Mouse (Mus musculus): Measurements from ENCODE around the gene Kbtbd12. TPM values are rescaled to one million over a fixed set of nuclear protein-coding genes. Genes with fewer than 3 reads are reported as not detected.
A peak's percentile ranks its signal among the peaks of the same experiment; 100 is the strongest.

The Kbtbd12 gene
- total RNA-seq, 1 experiment = 0.09 TPM

DNA sequence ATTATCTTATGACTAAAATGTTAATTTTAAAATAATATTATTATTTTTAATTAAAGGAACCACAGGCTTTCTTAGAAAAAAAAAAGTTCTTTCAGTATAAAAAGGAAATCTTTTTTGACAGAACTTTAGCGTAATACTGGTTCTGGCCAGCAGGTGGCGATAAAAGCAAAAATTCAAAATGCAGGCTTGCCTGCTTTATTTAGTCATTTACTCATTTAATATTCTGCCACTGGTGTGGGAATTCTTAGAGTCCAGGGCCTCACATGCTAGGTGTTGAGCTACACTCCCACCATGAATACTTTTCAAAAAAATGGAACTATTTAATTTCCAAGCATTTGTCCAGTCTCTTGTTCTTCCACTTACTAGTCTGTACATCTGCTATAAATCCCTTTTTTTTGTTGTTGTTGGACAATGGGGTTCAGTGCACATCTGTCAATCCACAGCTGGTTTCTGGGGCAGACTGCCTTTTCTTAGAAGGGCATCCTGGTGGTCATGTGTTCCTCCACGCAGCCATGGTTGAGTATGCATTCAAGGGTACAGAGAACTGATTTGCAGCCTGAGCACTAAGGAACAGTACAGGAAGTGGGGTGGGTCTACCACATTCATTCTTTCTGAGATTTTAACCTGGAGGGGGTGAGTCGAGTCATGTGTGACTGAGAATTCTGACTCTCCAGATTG lies 88.5 kb downstream of the Kbtbd12 start:
- H3K27ac ChIP-seq (ENCODE audit: insufficient read depth, low read depth, low read length, poor library complexity, severe bottlenecking) = no peak overlapping the region
- in situ Hi-C loops (cut with MboI; ENCODE audit: low sequenced_read_pairs in 2 of 2, unreplicated experiment in 2 of 2) = no loop called here
- no peak overlapping the region for H3K9ac ChIP-seq (ENCODE audit: insufficient read depth, low read depth, low read length, poor library complexity, severe bottlenecking)
- H3K4me1 ChIP-seq (ENCODE audit: control insufficient read depth in 2 of 2, insufficient read depth in 2 of 2, low read length in 2 of 2, poor library complexity in 1 of 2) = no peaks in the 10 kb centered on the region
- DNase-seq (ENCODE audit: low read depth, low spot score) = peak; percentile 25
- no peak for TF ChIP-seq HCFC1 (IDR thresholded peaks at IDR 0.05; ENCODE audit: borderline replicate concordance, insufficient read depth, low read length)
- TF ChIP-seq ZC3H11A (IDR thresholded peaks at IDR 0.05; ENCODE audit: borderline replicate concordance, low read depth, low read length) = 0 out of 2 replicates have a peak, but pooled peaks have one; percentile 45
- no peaks in the 10 kb centered on the region for H3K36me3 ChIP-seq (ENCODE audit: control insufficient read depth, insufficient read depth, low read length, poor library complexity, severe bottlenecking)
- no peaks in the 10 kb centered on the region for H3K9me3 ChIP-seq (ENCODE audit: control insufficient read depth, insufficient read depth, low read depth, low read length)
- no peak overlapping the region for H3K4me3 ChIP-seq (ENCODE audit: insufficient read depth in 1 of 2, low read depth in 1 of 2, low read length in 2 of 2, poor library complexity in 1 of 2, severe bottlenecking in 1 of 2)

- no peaks in the 10 kb centered on the region for H3K9me3 ChIP-seq (ENCODE audit: control insufficient read depth, insufficient read depth, low read depth, low read length)
- no peak overlapping the region for H3K27ac ChIP-seq (ENCODE audit: insufficient read depth, low read depth, low read length, poor library complexity, severe bottlenecking)
- no peaks in the 10 kb centered on the region for H3K36me3 ChIP-seq (ENCODE audit: control insufficient read depth, insufficient read depth, low read length, poor library complexity, severe bottlenecking)
- no peak for TF ChIP-seq ZNF384 (IDR thresholded peaks at IDR 0.05; ENCODE audit: low read depth, low read length)
- no peak for TF ChIP-seq HCFC1 (IDR thresholded peaks at IDR 0.05; ENCODE audit: borderline replicate concordance, insufficient read depth, low read length)
- no peak for TF ChIP-seq ZC3H11A (IDR thresholded peaks at IDR 0.05; ENCODE audit: borderline replicate concordance, low read depth, low read length)
- no peak for TF ChIP-seq CHD2 (IDR thresholded peaks at IDR 0.05; ENCODE audit: low read depth, low read length)
- no peak for TF ChIP-seq MAFK (IDR thresholded peaks at IDR 0.05; ENCODE audit: insufficient read depth, low read depth, low read length)
- H3K9ac ChIP-seq (ENCODE audit: insufficient read depth, low read depth, low read length, poor library complexity, severe bottlenecking) = no peak overlapping the region
- H3K4me3 ChIP-seq (ENCODE audit: insufficient read depth in 1 of 2, low read depth in 1 of 2, low read length in 2 of 2, poor library complexity in 1 of 2, severe bottlenecking in 1 of 2) = no peak overlapping the region
- H3K4me1 ChIP-seq (ENCODE audit: control insufficient read depth in 2 of 2, insufficient read depth in 2 of 2, low read length in 2 of 2, poor library complexity in 1 of 2) = no peaks in the 10 kb centered on the region
- DNase-seq (ENCODE audit: low read depth, low spot score) = no peak
- in situ Hi-C loops (cut with MboI; ENCODE audit: low sequenced_read_pairs in 2 of 2, unreplicated experiment in 2 of 2) = no loop called here
These were observed 89.2 kb downstream of the Kbtbd12 start for GRCm38 (mm10) chr6:88548405-88549049.

GRCm38 (mm10) chr6:88545397-88545790 lies 92.4 kb downstream of the Kbtbd12 start:
- H3K27ac ChIP-seq (ENCODE audit: insufficient read depth, low read depth, low read length, poor library complexity, severe bottlenecking) = no peak overlapping the region
- no peaks in the 10 kb centered on the region for H3K36me3 ChIP-seq (ENCODE audit: control insufficient read depth, insufficient read depth, low read length, poor library complexity, severe bottlenecking)
- no peak overlapping the region for H3K9ac ChIP-seq (ENCODE audit: insufficient read depth, low read depth, low read length, poor library complexity, severe bottlenecking)
- TF ChIP-seq HCFC1 (IDR thresholded peaks at IDR 0.05; ENCODE audit: borderline replicate concordance, insufficient read depth, low read length) (no peak), ZC3H11A (IDR thresholded peaks at IDR 0.05; ENCODE audit: borderline replicate concordance, low read depth, low read length) (no peak), CHD2 (IDR thresholded peaks at IDR 0.05; ENCODE audit: low read depth, low read length) (no peak), MAFK (IDR thresholded peaks at IDR 0.05; ENCODE audit: insufficient read depth, low read depth, low read length) (no peak), ZNF384 (IDR thresholded peaks at IDR 0.05; ENCODE audit: low read depth, low read length) (no peak)
- in situ Hi-C loops (cut with MboI; ENCODE audit: low sequenced_read_pairs in 2 of 2, unreplicated experiment in 2 of 2) = no loop called here
- no peak for DNase-seq (ENCODE audit: low read depth, low spot score)
- no peaks in the 10 kb centered on the region for H3K4me1 ChIP-seq (ENCODE audit: control insufficient read depth in 2 of 2, insufficient read depth in 2 of 2, low read length in 2 of 2, poor library complexity in 1 of 2)
- H3K9me3 ChIP-seq (ENCODE audit: control insufficient read depth, insufficient read depth, low read depth, low read length) = no peaks in the 10 kb centered on the region
- H3K4me3 ChIP-seq (ENCODE audit: insufficient read depth in 1 of 2, low read depth in 1 of 2, low read length in 2 of 2, poor library complexity in 1 of 2, severe bottlenecking in 1 of 2) = no peak overlapping the region

GRCm38 (mm10) chr6:88544644-88545396 lies 92.9 kb downstream of the Kbtbd12 start:
- H3K4me3 ChIP-seq (ENCODE audit: insufficient read depth in 1 of 2, low read depth in 1 of 2, low read length in 2 of 2, poor library complexity in 1 of 2, severe bottlenecking in 1 of 2) = no peak overlapping the region
- H3K4me1 ChIP-seq (ENCODE audit: control insufficient read depth in 2 of 2, insufficient read depth in 2 of 2, low read length in 2 of 2, poor library complexity in 1 of 2) = no peaks in the 10 kb centered on the region
- H3K36me3 ChIP-seq (ENCODE audit: control insufficient read depth, insufficient read depth, low read length, poor library complexity, severe bottlenecking) = no peaks in the 10 kb centered on the region
- H3K27ac ChIP-seq (ENCODE audit: insufficient read depth, low read depth, low read length, poor library complexity, severe bottlenecking) = no peak overlapping the region
- H3K9ac ChIP-seq (ENCODE audit: insufficient read depth, low read depth, low read length, poor library complexity, severe bottlenecking) = no peak overlapping the region
- no peaks in the 10 kb centered on the region for H3K9me3 ChIP-seq (ENCODE audit: control insufficient read depth, insufficient read depth, low read depth, low read length)
- no peak for DNase-seq (ENCODE audit: low read depth, low spot score)
- in situ Hi-C loops (cut with MboI; ENCODE audit: low sequenced_read_pairs in 2 of 2, unreplicated experiment in 2 of 2) = no loop called here
- TF ChIP-seq CHD2 (IDR thresholded peaks at IDR 0.05; ENCODE audit: low read depth, low read length) (no peak), ZNF384 (IDR thresholded peaks at IDR 0.05; ENCODE audit: low read depth, low read length) (no peak), ZC3H11A (IDR thresholded peaks at IDR 0.05; ENCODE audit: borderline replicate concordance, low read depth, low read length) (no peak), MAFK (IDR thresholded peaks at IDR 0.05; ENCODE audit: insufficient read depth, low read depth, low read length) (no peak), HCFC1 (IDR thresholded peaks at IDR 0.05; ENCODE audit: borderline replicate concordance, insufficient read depth, low read length) (no peak)
